Mouse (Mus musculus): ENCODE data around the gene Cd28. TPM values are rescaled to one million over a fixed set of nuclear protein-coding genes. Genes with fewer than 3 reads are reported as not detected.

The Cd28 gene
- polyA plus RNA-seq (2015; fragmentation: Nextera tagmentation; extraction: Ambion mirVana), result 0.05 and 0.07 TPM in 2 replicates

- WGBS (ENCODE audit: insufficient replicate concordance), result 85% methylated on average over 5 of the region's 5 CpGs
- H3K27ac ChIP-seq (ENCODE audit: low read depth), result 0 out of 2 replicates have a peak within 1 kb of the TSS, but pooled peaks have one; percentile 44
- H3K4me2 ChIP-seq (ENCODE audit: low read depth, low read length), result no peak within 1 kb of the TSS
- H3K4me3 ChIP-seq (ENCODE audit: low read depth, low read length), result no peak within 1 kb of the TSS
- H3K4me1 ChIP-seq (ENCODE audit: insufficient read depth), result no peaks in the 10 kb centered on the region
- H3K9me3 ChIP-seq (ENCODE audit: low read length), result no peaks in the 10 kb centered on the region
- no peak within 1 kb of the TSS for H3K9ac ChIP-seq (replicated peaks)
- no peak for TF ChIP-seq EP300 (IDR thresholded peaks at IDR 0.05; ENCODE audit: low read depth)
- no peak for TF ChIP-seq CTCF (IDR thresholded peaks at IDR 0.05; ENCODE audit: low read depth)
- no peaks in the 10 kb centered on the region for H3K27me3 ChIP-seq (ENCODE audit: insufficient read depth, low read length)
- no peaks in the 10 kb centered on the region for H3K36me3 ChIP-seq (replicated peaks; ENCODE audit: insufficient read depth, low read length)
- DNase-seq (no peak), ATAC-seq (no peak)
These were observed at the start of gene Cd28 for GRCm38 (mm10) chr1:60716567-60716966. TSS of gene Cd28 (plus strand) at chr1:60716800.

DNA sequence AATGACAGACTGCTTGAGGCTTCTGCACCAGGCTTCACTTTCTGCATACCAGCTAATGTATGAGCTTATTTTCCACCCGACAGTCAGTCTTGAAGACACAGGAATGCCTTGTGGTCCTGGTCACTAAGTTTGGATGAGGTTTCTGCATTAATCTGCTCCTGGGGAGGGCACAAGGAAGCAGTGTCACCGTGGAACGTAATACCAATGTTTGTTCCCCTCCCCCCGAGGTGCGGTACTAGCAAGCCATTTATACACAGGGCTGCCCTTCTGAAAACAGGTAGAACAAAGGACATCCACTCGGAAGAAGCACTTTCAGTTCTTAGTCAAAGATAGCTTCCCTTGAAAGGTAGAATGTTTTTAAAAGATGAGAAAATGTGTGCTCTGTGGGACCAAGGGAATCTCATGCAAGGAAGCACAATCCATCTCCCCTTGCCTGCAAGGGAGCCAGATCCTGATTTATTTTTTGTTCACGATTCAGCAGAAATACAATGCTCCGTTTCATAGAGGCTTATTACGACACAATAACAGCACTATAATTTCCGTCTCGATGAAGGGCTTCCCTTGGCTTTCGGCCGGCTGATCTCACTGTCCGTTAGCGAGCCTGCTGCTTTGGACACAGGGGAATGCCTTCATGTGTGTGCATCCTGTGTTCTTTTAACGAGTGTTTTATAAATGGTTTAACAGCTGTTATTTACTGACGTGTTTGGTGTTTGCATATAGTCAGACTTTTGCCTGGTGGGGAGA, 48.6 kb upstream of the Cd28 start:
- no peaks in the 10 kb centered on the region for H3K36me3 ChIP-seq (replicated peaks; ENCODE audit: insufficient read depth, low read length)
- peak overlapping the region; percentile 30; the same call in 1 of the 2 replicates for H3K4me2 ChIP-seq (ENCODE audit: low read depth, low read length)
- DNase-seq (no peak), ATAC-seq (no peak)
- H3K4me1 ChIP-seq (ENCODE audit: insufficient read depth), result peaks cover 5% of the 10 kb centered on the region; the same call in 1 of the 2 replicates
- no peaks in the 10 kb centered on the region for H3K27me3 ChIP-seq (ENCODE audit: insufficient read depth, low read length)
- WGBS (ENCODE audit: insufficient replicate concordance), result 57% methylated on average over 17 of the region's 17 CpGs
- H3K27ac ChIP-seq (ENCODE audit: low read depth), result peak overlapping the region; percentile 83
- peak overlapping the region; percentile 30; the same call in 1 of the 2 replicates for H3K9ac ChIP-seq (replicated peaks)
- no peaks in the 10 kb centered on the region for H3K9me3 ChIP-seq (ENCODE audit: low read length)
- TF ChIP-seq EP300 (IDR thresholded peaks at IDR 0.05; ENCODE audit: low read depth), result no peak
- TF ChIP-seq CTCF (IDR thresholded peaks at IDR 0.05; ENCODE audit: low read depth), result no peak
- H3K4me3 ChIP-seq (ENCODE audit: low read depth, low read length), result no peak overlapping the region

DNA sequence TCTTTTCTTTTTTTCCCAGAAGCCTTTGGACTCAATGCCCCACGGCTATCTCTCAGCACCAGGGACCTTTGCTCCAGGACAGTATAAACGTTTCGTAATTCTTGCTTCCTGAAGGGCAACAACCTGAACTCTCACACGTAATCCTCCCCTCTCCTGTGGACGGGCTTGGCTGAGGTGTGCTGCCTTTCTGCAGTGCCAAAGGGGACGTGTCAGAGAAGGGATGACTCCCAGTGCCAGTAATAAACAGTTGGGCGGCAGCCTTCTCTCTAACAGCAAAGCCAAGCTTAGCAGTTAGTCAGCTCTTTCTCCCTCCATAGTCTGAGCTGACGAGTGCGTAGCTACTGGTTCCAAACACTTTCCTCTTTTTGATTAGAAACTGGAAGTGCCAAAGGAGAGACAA, 47.6 kb upstream of the Cd28 start:
- ATAC-seq (peak; percentile 99), DNase-seq (peak; percentile 59)
- Histone ChIP-seq H3K27ac (ENCODE audit: low read depth) (peak overlapping the region; percentile 83), H3K9me3 (ENCODE audit: low read length) (no peaks in the 10 kb centered on the region), H3K4me2 (ENCODE audit: low read depth, low read length) (peak overlapping the region; percentile 13), H3K27me3 (ENCODE audit: insufficient read depth, low read length) (no peaks in the 10 kb centered on the region), H3K36me3 (replicated peaks; ENCODE audit: insufficient read depth, low read length) (no peaks in the 10 kb centered on the region), H3K4me1 (ENCODE audit: insufficient read depth) (peaks cover 5% of the 10 kb centered on the region; the same call in 1 of the 2 replicates), H3K4me3 (ENCODE audit: low read depth, low read length) (no peak overlapping the region), H3K9ac (replicated peaks) (no peak overlapping the region; the same call in 1 of the 2 replicates)
- no peak for TF ChIP-seq CTCF (IDR thresholded peaks at IDR 0.05; ENCODE audit: low read depth)
- TF ChIP-seq EP300 (IDR thresholded peaks at IDR 0.05; ENCODE audit: low read depth), result peak; percentile 70
- WGBS (ENCODE audit: insufficient replicate concordance), result 31% methylated on average over 9 of the region's 9 CpGs

GRCm38 (mm10) chr1:60669664-60670063, 46.9 kb upstream of the Cd28 start:
- H3K4me2 ChIP-seq (ENCODE audit: low read depth, low read length), result no peak overlapping the region

GRCm38 (mm10) chr1:60670172-60670571, 46.4 kb upstream of the Cd28 start:
- Histone ChIP-seq H3K36me3 (replicated peaks; ENCODE audit: insufficient read depth, low read length) (no peaks in the 10 kb centered on the region), H3K27ac (ENCODE audit: low read depth) (no peak overlapping the region), H3K27me3 (ENCODE audit: insufficient read depth, low read length) (no peaks in the 10 kb centered on the region), H3K4me2 (ENCODE audit: low read depth, low read length) (no peak overlapping the region), H3K9ac (replicated peaks) (no peak overlapping the region), H3K9me3 (ENCODE audit: low read length) (no peaks in the 10 kb centered on the region), H3K4me1 (ENCODE audit: insufficient read depth) (peaks cover 5% of the 10 kb centered on the region; the same call in 1 of the 2 replicates), H3K4me3 (ENCODE audit: low read depth, low read length) (no peak overlapping the region)
- TF ChIP-seq CTCF (IDR thresholded peaks at IDR 0.05; ENCODE audit: low read depth) (no peak), EP300 (IDR thresholded peaks at IDR 0.05; ENCODE audit: low read depth) (no peak)
- DNase-seq (no peak), ATAC-seq (no peak)
- WGBS (ENCODE audit: insufficient replicate concordance), result 39% methylated on average over 5 of the region's 5 CpGs

More at GRCm38 (mm10) chr1:60669664-60670063, 46.9 kb upstream of the Cd28 start:
- DNase-seq (no peak), ATAC-seq (no peak)
- 56% methylated on average over 2 of the region's 2 CpGs for WGBS (ENCODE audit: insufficient replicate concordance)
- Histone ChIP-seq H3K27ac (ENCODE audit: low read depth) (peak overlapping the region; percentile 83), H3K4me3 (ENCODE audit: low read depth, low read length) (no peak overlapping the region), H3K4me1 (ENCODE audit: insufficient read depth) (peaks cover 5% of the 10 kb centered on the region; the same call in 1 of the 2 replicates), H3K36me3 (replicated peaks; ENCODE audit: insufficient read depth, low read length) (no peaks in the 10 kb centered on the region), H3K9ac (replicated peaks) (no peak overlapping the region; the same call in 1 of the 2 replicates), H3K27me3 (ENCODE audit: insufficient read depth, low read length) (no peaks in the 10 kb centered on the region), H3K9me3 (ENCODE audit: low read length) (no peaks in the 10 kb centered on the region)
- TF ChIP-seq EP300 (IDR thresholded peaks at IDR 0.05; ENCODE audit: low read depth), result no peak
- no peak for TF ChIP-seq CTCF (IDR thresholded peaks at IDR 0.05; ENCODE audit: low read depth)

- DNase-seq (no peak), ATAC-seq (no peak)
- TF ChIP-seq EP300 (IDR thresholded peaks at IDR 0.05; ENCODE audit: low read depth) (no peak), CTCF (IDR thresholded peaks at IDR 0.05; ENCODE audit: low read depth) (no peak)
- no peak overlapping the region for H3K27ac ChIP-seq (ENCODE audit: low read depth)
- H3K9me3 ChIP-seq (ENCODE audit: low read length), result no peaks in the 10 kb centered on the region
- no peaks in the 10 kb centered on the region for H3K4me1 ChIP-seq (ENCODE audit: insufficient read depth)
- no peak overlapping the region for H3K4me2 ChIP-seq (ENCODE audit: low read depth, low read length)
- H3K4me3 ChIP-seq (ENCODE audit: low read depth, low read length), result no peak overlapping the region
- H3K36me3 ChIP-seq (replicated peaks; ENCODE audit: insufficient read depth, low read length), result no peaks in the 10 kb centered on the region
- H3K27me3 ChIP-seq (ENCODE audit: insufficient read depth, low read length), result no peaks in the 10 kb centered on the region
- no peak overlapping the region for H3K9ac ChIP-seq (replicated peaks)
- WGBS (ENCODE audit: insufficient replicate concordance), result 88% methylated on average over 4 of the region's 4 CpGs
These were observed 32.8 kb upstream of the Cd28 start for GRCm38 (mm10) chr1:60683766-60684165.

Data from liver, postnatal 0 days (tissue).